In the genomic region with DNA sequence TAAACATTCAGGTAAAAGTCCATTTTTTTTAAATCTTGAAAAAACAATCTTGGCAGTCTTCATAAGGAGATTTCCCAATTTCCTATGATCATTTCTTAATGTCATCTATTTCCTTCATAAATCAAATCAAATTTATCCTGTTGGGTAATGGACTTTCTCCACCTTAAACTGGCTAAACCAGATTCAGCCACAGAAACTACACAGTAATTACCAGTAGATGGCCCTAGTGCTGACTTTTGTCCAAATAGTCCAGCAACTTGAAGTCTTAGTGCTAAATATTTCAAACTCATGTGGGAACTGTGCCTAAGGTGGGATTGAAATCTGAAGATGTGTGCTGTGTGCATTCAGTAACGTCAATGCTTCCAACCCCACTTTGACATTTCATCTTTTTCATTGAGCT, we compare ENCODE assay signal across 9 mouse cellular contexts. TPM values are rescaled to one million over a fixed set of nuclear protein-coding genes. Genes with fewer than 3 reads are reported as not detected.
DNase-seq lines count a peak whose midpoint lies in the region; ATAC-seq and TF ChIP-seq lines count a peak whose summit lies in the region.
"Had no signal": no experiment of that assay in that cellular context is flagged by ENCODE, and none has a peak within 500 bp of the region (broad histone marks: within the 10 kb centered on the region; RNA-seq: fewer than 3 reads in every experiment).

No protein-coding gene starts in this region.

- peaks cover 6% of the 10 kb centered on the region; the same call in 1 of the 2 replicates for H3K4me1 ChIP-seq in kidney, adult 2 months (ENCODE audit: control insufficient read depth, insufficient read depth, low read length)
- H3K4me1 ChIP-seq: megakaryocyte, embryonic 14.5 days had no signal

- H3K27ac ChIP-seq in kidney, adult 2 months (ENCODE audit: insufficient read depth, low read depth, low read length): peak overlapping the region; percentile 23; the same call in 1 of the 2 replicates

- peak; percentile 66 for DNase-seq in kidney, adult 2 months
- DNase-seq in kidney, adult 18-20 months: no peak
- peak; percentile 54 for DNase-seq in MN1 (ENCODE audit: low spot score)
- DNase-seq in lung, postnatal 10 days: peak; percentile 62
- DNase-seq in right cerebral cortex, adult 2 months (ENCODE audit: low spot score in 2 of 2): no peak
- no peak for DNase-seq in right cerebral cortex, adult 18-20 months
- DNase-seq: cerebellum, adult 8-10 months had no signal

- TF ChIP-seq POLR2A in kidney, adult 2 months (IDR thresholded peaks at IDR 0.05; ENCODE audit: low read depth, low read length): no peak

- WGBS in kidney, adult 2 months: 8% methylated on average over 1 of the region's 1 CpGs

- peak; percentile 65 for ATAC-seq in CD4-positive, CD25-positive, alpha-beta regulatory T cell, adult 4 months

- H3K27me3 ChIP-seq in kidney, adult 2 months (replicated peaks; ENCODE audit: control insufficient read depth, insufficient read depth, low read length): no peaks in the 10 kb centered on the region

- H3K4me3 ChIP-seq in kidney, adult 2 months (ENCODE audit: insufficient read depth, low read depth, low read length): no peak overlapping the region
- H3K4me3 ChIP-seq: megakaryocyte, embryonic 14.5 days had no signal

- TF ChIP-seq CTCF in kidney, adult 2 months (conservative IDR thresholded peaks at IDR 0.05; ENCODE audit: insufficient read depth, insufficient read length, low read depth, low read length): no peak

- H3K36me3 ChIP-seq in kidney, adult 2 months (ENCODE audit: control insufficient read depth, insufficient read depth, low read length): peaks cover 5% of the 10 kb centered on the region; the same call in 1 of the 2 replicates

RNA-seq across cellular contexts. Expression of a gene that starts 11.8 kb away (rescaled TPM):
- 28.6 and 33.1 TPM in 2 replicates for polyA plus RNA-seq in kidney, adult 2 months (2012; rRNA removed)
- polyA plus RNA-seq in CD4-positive, CD25-positive, alpha-beta regulatory T cell, adult 4 months (2017; shearing (Covaris generic)): 10 to 100 TPM; 36.8 to 37.5 TPM

Comparison
In these comparisons a context has a peak if more than half of its experiments do, and no peak if none do; other contexts are left out.
1. DNase-seq: peak in kidney, adult 2 months (single experiment), MN1 (single experiment) and lung, postnatal 10 days (single experiment); none in kidney, adult 18-20 months (single experiment), right cerebral cortex, adult 2 months (0 of 2) and right cerebral cortex, adult 18-20 months (single experiment).